Mouse (Mus musculus): ENCODE measurements at regions not wholly inside any gene's neighbourhood (a gene's known extent, or its start where the extent isn't known, plus 50 kb on each side); places are given as distances from the start of the nearest gene placed in this dataset.

DNA sequence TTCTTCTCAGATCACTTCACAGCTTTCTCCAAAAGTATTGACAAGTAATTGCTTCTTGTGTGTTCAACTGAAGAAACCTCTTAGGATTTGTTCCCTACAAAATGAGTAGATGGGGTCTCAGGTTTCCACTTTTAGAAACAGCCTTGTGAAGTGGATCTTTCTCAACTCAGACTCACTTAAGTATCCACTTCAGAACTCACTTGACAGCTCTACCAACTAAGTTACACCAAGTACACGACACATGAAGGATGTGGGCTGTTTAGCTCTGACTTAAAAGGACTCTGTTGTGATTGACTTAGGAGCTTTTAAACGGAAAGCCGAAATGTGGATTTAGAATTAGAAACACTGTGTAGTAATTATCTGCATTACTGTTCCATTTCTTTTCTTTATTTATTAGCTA is 556.0 kb downstream of the Rfpl4b start:
- no peak for DNase-seq

DNA sequence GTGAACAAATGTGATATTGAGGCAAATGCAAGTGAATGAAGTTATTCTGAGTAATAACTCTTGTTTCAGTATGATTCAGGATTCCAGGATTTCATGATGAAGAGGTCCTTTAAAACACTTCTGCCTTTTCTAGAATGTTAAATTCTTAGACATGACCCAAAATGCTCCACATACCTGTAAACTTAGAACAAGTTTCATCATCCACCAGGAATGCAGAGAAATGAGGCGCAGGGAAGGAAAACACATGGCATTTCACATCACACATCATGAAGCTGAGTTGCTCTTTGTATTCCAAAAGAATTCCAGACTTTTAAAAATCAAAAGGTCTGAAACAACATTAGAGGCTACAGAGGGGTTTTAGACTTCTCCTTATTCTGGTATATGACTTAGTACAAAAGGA is 574.8 kb downstream of the Rfpl4b start:
- no peak for DNase-seq

All from right cerebral cortex, postnatal 4 days (tissue).